ENCODE assay signal across 13 mouse cellular contexts in genomic region chrX:48435477-48435900, GRCm38 (mm10). TPM values are rescaled to one million over a fixed set of nuclear protein-coding genes. Genes with fewer than 3 reads are reported as not detected.
DNase-seq lines count a peak whose midpoint lies in the region; ATAC-seq and TF ChIP-seq lines count a peak whose summit lies in the region.
"Had no signal": no experiment of that assay in that cellular context is flagged by ENCODE, and none has a peak within 500 bp of the region (broad histone marks: within the 10 kb centered on the region; RNA-seq: fewer than 3 reads in every experiment).

No protein-coding gene starts in this region.

- 33% methylated on average over 9 of the region's 9 CpGs for WGBS in liver, embryonic 16.5 days (ENCODE audit: insufficient replicate concordance)
- 84% methylated on average over 9 of the region's 9 CpGs for WGBS in hindbrain, embryonic 13.5 days
- 49% methylated on average over 9 of the region's 9 CpGs for WGBS in kidney, adult 2 months

- H3K4me1 ChIP-seq in liver, embryonic 16.5 days (ENCODE audit: control insufficient read depth, low read depth, low read length) = peaks cover 19% of the 10 kb centered on the region
- no peaks in the 10 kb centered on the region for H3K4me1 ChIP-seq in hindbrain, embryonic 13.5 days (replicated peaks)
- no peaks in the 10 kb centered on the region for H3K4me1 ChIP-seq in kidney, adult 2 months (ENCODE audit: control insufficient read depth, insufficient read depth, low read length)
- H3K4me1 ChIP-seq: midbrain, embryonic 13.5 days had no signal

- no peaks in the 10 kb centered on the region for H3K27me3 ChIP-seq in liver, embryonic 16.5 days (ENCODE audit: control insufficient read depth, insufficient read depth, low read depth, low read length)
- H3K27me3 ChIP-seq in hindbrain, embryonic 13.5 days = no peaks in the 10 kb centered on the region
- no peaks in the 10 kb centered on the region for H3K27me3 ChIP-seq in kidney, adult 2 months (replicated peaks; ENCODE audit: control insufficient read depth, insufficient read depth, low read length)
- H3K27me3 ChIP-seq: embryonic facial prominence, embryonic 13.5 days; limb, embryonic 13.5 days; midbrain, embryonic 13.5 days; stomach, embryonic 15.5 days had no signal

- no peak overlapping the region for H3K9ac ChIP-seq in liver, embryonic 16.5 days (ENCODE audit: low read depth, low read length)
- H3K9ac ChIP-seq in hindbrain, embryonic 13.5 days = no peak overlapping the region
- H3K9ac ChIP-seq: embryonic facial prominence, embryonic 13.5 days; limb, embryonic 13.5 days; midbrain, embryonic 13.5 days; stomach, embryonic 15.5 days had no signal

- no peak overlapping the region for H3K4me2 ChIP-seq in liver, embryonic 16.5 days (ENCODE audit: low read depth, low read length)
- no peak overlapping the region for H3K4me2 ChIP-seq in hindbrain, embryonic 13.5 days
- H3K4me2 ChIP-seq: embryonic facial prominence, embryonic 13.5 days; limb, embryonic 13.5 days; midbrain, embryonic 13.5 days; stomach, embryonic 15.5 days had no signal

- no peak overlapping the region for H3K4me3 ChIP-seq in liver, embryonic 16.5 days (ENCODE audit: low read depth, low read length)
- H3K4me3 ChIP-seq in hindbrain, embryonic 13.5 days = no peak overlapping the region
- H3K4me3 ChIP-seq in kidney, adult 2 months (ENCODE audit: insufficient read depth, low read depth, low read length) = no peak overlapping the region
- H3K4me3 ChIP-seq: embryonic facial prominence, embryonic 13.5 days; limb, embryonic 13.5 days; midbrain, embryonic 13.5 days; stomach, embryonic 15.5 days had no signal

- no peaks in the 10 kb centered on the region for H3K36me3 ChIP-seq in liver, embryonic 16.5 days (ENCODE audit: control insufficient read depth, insufficient read depth)
- no peaks in the 10 kb centered on the region for H3K36me3 ChIP-seq in hindbrain, embryonic 13.5 days
- no peaks in the 10 kb centered on the region for H3K36me3 ChIP-seq in kidney, adult 2 months (ENCODE audit: control insufficient read depth, insufficient read depth, low read length)
- H3K36me3 ChIP-seq: embryonic facial prominence, embryonic 13.5 days; limb, embryonic 13.5 days; midbrain, embryonic 13.5 days; stomach, embryonic 15.5 days had no signal

- TF ChIP-seq CTCF in kidney, adult 2 months (conservative IDR thresholded peaks at IDR 0.05; ENCODE audit: insufficient read depth, insufficient read length, low read depth, low read length) = no peak

- H3K27ac ChIP-seq in liver, embryonic 16.5 days (ENCODE audit: low read length) = no peak overlapping the region
- H3K27ac ChIP-seq in hindbrain, embryonic 13.5 days = no peak overlapping the region
- H3K27ac ChIP-seq in kidney, adult 2 months (ENCODE audit: insufficient read depth, low read depth, low read length) = no peak overlapping the region
- H3K27ac ChIP-seq: embryonic facial prominence, embryonic 13.5 days; limb, embryonic 13.5 days; midbrain, embryonic 13.5 days; stomach, embryonic 15.5 days had no signal

- peak; percentile 15 to 25 for DNase-seq in lung, adult 18-20 months
- DNase-seq in lung, postnatal 25 days (ENCODE audit: low spot score) = no peak
- peak; percentile 49 to 74 for DNase-seq in thymus, postnatal 36 days
- DNase-seq in urinary bladder, adult 2 months (ENCODE audit: low spot score) = no peak
- DNase-seq in kidney, adult 2 months = no peak
- DNase-seq: heart, postnatal 14 days had no signal

- no peak for TF ChIP-seq POLR2A in kidney, adult 2 months (IDR thresholded peaks at IDR 0.05; ENCODE audit: low read depth, low read length)

- peak; percentile 47 for ATAC-seq in common myeloid progenitor, adult 5-6 weeks (replicated peaks; ENCODE audit: low read depth, poor library complexity, severe bottlenecking)
- 0 out of 2 replicates have a peak, but pooled peaks have one; percentile 35 for ATAC-seq in liver, embryonic 16.5 days (ENCODE audit: low read depth)
- no peak for ATAC-seq in hindbrain, embryonic 13.5 days (ENCODE audit: low FRiP score)
- ATAC-seq: midbrain, embryonic 13.5 days had no signal

- no peaks in the 10 kb centered on the region for H3K9me3 ChIP-seq in liver, embryonic 16.5 days (replicated peaks; ENCODE audit: control insufficient read depth, low read length)
- no peaks in the 10 kb centered on the region for H3K9me3 ChIP-seq in hindbrain, embryonic 13.5 days
- H3K9me3 ChIP-seq: embryonic facial prominence, embryonic 13.5 days; limb, embryonic 13.5 days; midbrain, embryonic 13.5 days; stomach, embryonic 15.5 days had no signal

RNA-seq across cellular contexts. Expression of gene Elf4, which starts 27.4 kb away (rescaled TPM):
- total RNA-seq in common myeloid progenitor, adult 5-6 weeks (2017) = 24.6 and 29.9 TPM in 2 replicates
- polyA plus RNA-seq in liver, embryonic 16.5 days (2015; fragmentation: Nextera tagmentation; extraction: Ambion mirVana) = 1.9 and 2.8 TPM in 2 replicates
- polyA plus RNA-seq in urinary bladder, adult 2 months (2012; rRNA removed) = 15.6 and 16.7 TPM in 2 replicates
- polyA plus RNA-seq in hindbrain, embryonic 13.5 days (2015; fragmentation: Nextera tagmentation; extraction: Ambion mirVana) = 0.69 and 0.84 TPM in 2 replicates
- 3.6 and 5.3 TPM in 2 replicates for polyA plus RNA-seq in kidney, adult 2 months (2012; rRNA removed)

Comparison
In these comparisons a context has a peak if more than half of its experiments do, and no peak if none do; other contexts are left out.
1. DNase-seq: peak in lung, adult 18-20 months (2 of 2) and thymus, postnatal 36 days (2 of 2); none in lung, postnatal 25 days (single experiment), urinary bladder, adult 2 months (single experiment) and kidney, adult 2 months (single experiment).